ENCODE assay signal across 8 mouse cellular contexts in genomic region chr5:8045855-8046254, GRCm38 (mm10). TPM values are rescaled to one million over a fixed set of nuclear protein-coding genes. Genes with fewer than 3 reads are reported as not detected.
DNase-seq lines count a peak whose midpoint lies in the region; ATAC-seq and TF ChIP-seq lines count a peak whose summit lies in the region.

Sri (plus strand) TSS chr5:8046078.

- peak; percentile 59 for DNase-seq in lung, embryonic 14.5 days
- DNase-seq in lung, postnatal 14 days = no peak
- DNase-seq in layer of hippocampus, postnatal 25 days (ENCODE audit: extremely low spot score in 1 of 2, low spot score in 1 of 2) = no peak
- no peak for DNase-seq in cerebellum, adult 11-12 months
- no peak for DNase-seq in embryo, embryonic 10.5 days (ENCODE audit: low spot score)

- H3K27ac ChIP-seq in lung, embryonic 14.5 days (ENCODE audit: low read depth) = no peak within 1 kb of the TSS
- H3K27ac ChIP-seq in forebrain, embryonic 12.5 days = no peak within 1 kb of the TSS

- no peaks in the 10 kb centered on the region for H3K9me3 ChIP-seq in lung, embryonic 14.5 days (ENCODE audit: low read depth, low read length)
- no peaks in the 10 kb centered on the region for H3K9me3 ChIP-seq in forebrain, embryonic 12.5 days

- H3K4me3 ChIP-seq in lung, embryonic 14.5 days (ENCODE audit: low read depth, low read length) = no peak within 1 kb of the TSS
- no peak within 1 kb of the TSS for H3K4me3 ChIP-seq in forebrain, embryonic 12.5 days (replicated peaks)

- H3K27me3 ChIP-seq in lung, embryonic 14.5 days (ENCODE audit: insufficient read depth, low read length) = no peaks in the 10 kb centered on the region
- H3K27me3 ChIP-seq in forebrain, embryonic 12.5 days = no peaks in the 10 kb centered on the region

- no peaks in the 10 kb centered on the region for H3K36me3 ChIP-seq in lung, embryonic 14.5 days (ENCODE audit: insufficient read depth)
- no peaks in the 10 kb centered on the region for H3K36me3 ChIP-seq in forebrain, embryonic 12.5 days (replicated peaks)

- TF ChIP-seq CTCF in lung, embryonic 14.5 days (IDR thresholded peaks at IDR 0.05; ENCODE audit: low read depth) = no peak

- ATAC-seq in lung, embryonic 14.5 days (ENCODE audit: insufficient read depth) = peak; percentile 62; the same call in 1 of the 2 replicates
- no peak for ATAC-seq in forebrain, embryonic 12.5 days (ENCODE audit: low FRiP score)
- ATAC-seq in hematopoietic stem cell, adult 5-6 weeks (replicated peaks in 1 of 2; ENCODE audit: insufficient read depth in 1 of 2, low FRiP score in 2 of 2, low TSS enrichment in 1 of 2, low read depth in 1 of 2, poor library complexity in 2 of 2, severe bottlenecking in 2 of 2) = no peak
- ATAC-seq in megakaryocyte-erythroid progenitor cell, adult 5-6 weeks (replicated peaks; ENCODE audit: low FRiP score, low TSS enrichment, poor library complexity, severe bottlenecking) = no peak

- H3K4me2 ChIP-seq in lung, embryonic 14.5 days = no peak within 1 kb of the TSS
- no peak within 1 kb of the TSS for H3K4me2 ChIP-seq in forebrain, embryonic 12.5 days

- 59% methylated on average over 6 of the region's 6 CpGs for WGBS in lung, embryonic 14.5 days
- 88% methylated on average over 6 of the region's 6 CpGs for WGBS in forebrain, embryonic 12.5 days

- H3K9ac ChIP-seq in lung, embryonic 14.5 days = no peak within 1 kb of the TSS
- no peak within 1 kb of the TSS for H3K9ac ChIP-seq in forebrain, embryonic 12.5 days

- H3K4me1 ChIP-seq in lung, embryonic 14.5 days (ENCODE audit: insufficient read depth) = no peaks in the 10 kb centered on the region
- H3K4me1 ChIP-seq in forebrain, embryonic 12.5 days = no peaks in the 10 kb centered on the region

RNA-seq across cellular contexts. Expression of gene Sri, which starts in this region (rescaled TPM):
- polyA plus RNA-seq in lung, embryonic 14.5 days (2014; fragmentation: Nextera tagmentation; extraction: Ambion mirVana) = 253 and 268 TPM in 2 replicates
- 132 and 145 TPM in 2 replicates for polyA plus RNA-seq in forebrain, embryonic 12.5 days (2016; fragmentation: Nextera tagmentation; extraction: Ambion mirVana)
- 117 and 213 TPM in 2 replicates for total RNA-seq in hematopoietic stem cell, adult 5-6 weeks (2017)
- 100 to 1,000 TPM; 107 to 111 TPM for total RNA-seq in layer of hippocampus, postnatal 25 days (2021)
- total RNA-seq in megakaryocyte-erythroid progenitor cell, adult 5-6 weeks (2014; fragmentation: Nextera tagmentation) = 184 and 190 TPM in 2 replicates
- total RNA-seq in megakaryocyte-erythroid progenitor cell, adult 5-6 weeks (2017) = 101 and 117 TPM in 2 replicates
